Mouse (Mus musculus): ENCODE measurements at regions not wholly inside any gene's neighbourhood (a gene's known extent, or its start where the extent isn't known, plus 50 kb on each side); places are given as distances from the start of the nearest gene placed in this dataset.

DNA sequence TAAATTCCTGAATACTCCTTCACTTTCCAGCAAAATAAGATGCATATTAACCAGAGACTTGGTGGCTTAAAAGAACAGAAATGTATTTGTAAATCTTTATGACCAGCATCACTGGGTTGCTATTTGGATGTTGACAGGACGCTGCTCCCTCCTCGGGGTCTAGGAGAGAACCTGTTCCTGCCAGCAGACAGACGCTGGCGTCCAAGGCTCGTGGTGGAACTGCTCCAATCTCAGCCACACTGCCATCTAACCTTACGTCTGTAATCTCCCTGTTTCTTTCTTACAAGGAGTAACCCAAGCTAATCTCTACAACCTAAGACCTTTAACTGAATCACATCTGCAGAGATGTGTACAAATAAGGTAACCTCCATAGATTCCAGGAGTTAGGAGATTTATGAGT, 70.1 kb upstream of the Acbd6 start:
- H3K9ac ChIP-seq (replicated peaks; ENCODE audit: low read length): no peak overlapping the region
- no peak for DNase-seq (ENCODE audit: low spot score)
- TF ChIP-seq CTCF (IDR thresholded peaks at IDR 0.05; ENCODE audit: low read depth): no peak
- H3K27ac ChIP-seq: no peak overlapping the region
- H3K4me2 ChIP-seq (ENCODE audit: low read depth, low read length): no peak overlapping the region
- no peak for ATAC-seq
- peaks cover 13% of the 10 kb centered on the region; the same call in 1 of the 2 replicates for H3K4me1 ChIP-seq (ENCODE audit: insufficient read depth, low read length)
- 74% methylated on average over 6 of the region's 6 CpGs for WGBS
- H3K4me3 ChIP-seq (ENCODE audit: low read length): no peak overlapping the region
- H3K27me3 ChIP-seq (ENCODE audit: insufficient read depth, low read length): no peaks in the 10 kb centered on the region
- no peaks in the 10 kb centered on the region for H3K36me3 ChIP-seq (ENCODE audit: insufficient read depth, low read length)
- no peaks in the 10 kb centered on the region for H3K9me3 ChIP-seq (ENCODE audit: low read length)

DNA sequence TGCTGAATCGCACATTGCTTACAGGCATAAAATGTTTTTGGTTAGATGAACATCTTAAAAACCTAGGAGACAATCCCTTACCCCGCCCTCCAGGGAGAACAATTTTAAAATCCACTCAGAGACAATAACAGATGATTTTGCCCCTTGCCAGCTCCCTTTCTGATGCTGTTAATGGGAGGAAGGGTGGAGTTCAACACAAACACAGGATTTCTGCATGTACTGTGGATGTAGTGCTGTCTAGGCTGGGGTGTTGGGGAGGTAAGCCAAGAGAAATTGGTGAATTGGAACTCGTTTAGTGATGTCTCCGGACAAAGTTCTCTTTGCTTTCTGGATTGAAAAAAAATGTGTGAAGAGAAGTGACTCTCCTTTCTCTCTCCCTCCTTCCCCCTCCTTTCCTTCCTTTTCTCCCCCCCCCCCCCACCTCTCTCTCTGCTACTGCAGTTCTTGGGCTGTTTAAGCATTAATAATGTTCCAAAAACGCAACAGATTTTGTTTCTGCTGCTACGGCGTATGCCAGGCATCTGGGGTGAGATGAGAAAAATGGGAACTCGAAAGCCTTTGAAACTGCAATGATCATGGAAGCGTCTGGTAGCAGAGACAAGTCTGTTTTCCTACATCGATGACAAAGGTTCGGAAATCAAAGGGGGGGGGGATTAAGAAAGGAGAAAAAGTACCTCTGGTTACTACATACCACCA, 68.8 kb upstream of the Acbd6 start:
- peak; percentile 25 for DNase-seq (ENCODE audit: low spot score)
- H3K9ac ChIP-seq (replicated peaks; ENCODE audit: low read length): no peak overlapping the region

DNA sequence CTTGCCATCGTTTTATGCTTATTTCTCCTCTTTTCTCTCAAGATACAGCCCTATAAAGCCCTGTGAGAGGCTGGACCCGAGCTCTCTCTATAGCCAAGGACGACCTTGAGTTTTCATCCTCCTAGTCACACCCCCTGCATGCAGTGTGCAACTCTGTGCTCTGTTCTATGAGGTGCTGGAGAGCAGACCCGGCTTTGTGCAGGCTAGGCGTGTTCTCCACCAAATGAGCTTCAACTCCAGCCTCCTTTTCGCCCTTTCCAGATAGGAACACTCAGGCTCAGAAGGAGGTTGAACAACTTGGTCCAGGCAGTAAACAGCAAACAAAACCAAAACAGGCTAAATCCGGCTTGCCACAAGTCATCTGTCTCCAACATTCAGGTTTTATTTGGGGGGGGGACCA, 67.8 kb upstream of the Acbd6 start:
- 75% methylated on average over 7 of the region's 7 CpGs for WGBS
- H3K27ac ChIP-seq: peak overlapping the region; percentile 11; the same call in 1 of the 2 replicates
- no peak overlapping the region for H3K4me3 ChIP-seq (ENCODE audit: low read length)
- H3K9me3 ChIP-seq (ENCODE audit: low read length): no peaks in the 10 kb centered on the region
- H3K36me3 ChIP-seq (ENCODE audit: insufficient read depth, low read length): no peaks in the 10 kb centered on the region
- DNase-seq (ENCODE audit: low spot score) (no peak), ATAC-seq (no peak)
- TF ChIP-seq CTCF (IDR thresholded peaks at IDR 0.05; ENCODE audit: low read depth): no peak
- no peak overlapping the region for H3K9ac ChIP-seq (replicated peaks; ENCODE audit: low read length)
- no peak overlapping the region for H3K4me2 ChIP-seq (ENCODE audit: low read depth, low read length)
- no peaks in the 10 kb centered on the region for H3K27me3 ChIP-seq (ENCODE audit: insufficient read depth, low read length)
- peaks cover 13% of the 10 kb centered on the region; the same call in 1 of the 2 replicates for H3K4me1 ChIP-seq (ENCODE audit: insufficient read depth, low read length)

More for the DNA sequence above, 68.8 kb upstream of the Acbd6 start:
- H3K27me3 ChIP-seq (ENCODE audit: insufficient read depth, low read length): no peaks in the 10 kb centered on the region
- H3K27ac ChIP-seq: peak overlapping the region; percentile 27; the same call in 1 of the 2 replicates
- ATAC-seq: no peak
- no peaks in the 10 kb centered on the region for H3K9me3 ChIP-seq (ENCODE audit: low read length)
- no peak overlapping the region for H3K4me3 ChIP-seq (ENCODE audit: low read length)
- H3K4me2 ChIP-seq (ENCODE audit: low read depth, low read length): no peak overlapping the region
- H3K4me1 ChIP-seq (ENCODE audit: insufficient read depth, low read length): peaks cover 13% of the 10 kb centered on the region; the same call in 1 of the 2 replicates
- TF ChIP-seq CTCF (IDR thresholded peaks at IDR 0.05; ENCODE audit: low read depth): no peak
- WGBS: 66% methylated on average over 11 of the region's 11 CpGs
- no peaks in the 10 kb centered on the region for H3K36me3 ChIP-seq (ENCODE audit: insufficient read depth, low read length)

DNA sequence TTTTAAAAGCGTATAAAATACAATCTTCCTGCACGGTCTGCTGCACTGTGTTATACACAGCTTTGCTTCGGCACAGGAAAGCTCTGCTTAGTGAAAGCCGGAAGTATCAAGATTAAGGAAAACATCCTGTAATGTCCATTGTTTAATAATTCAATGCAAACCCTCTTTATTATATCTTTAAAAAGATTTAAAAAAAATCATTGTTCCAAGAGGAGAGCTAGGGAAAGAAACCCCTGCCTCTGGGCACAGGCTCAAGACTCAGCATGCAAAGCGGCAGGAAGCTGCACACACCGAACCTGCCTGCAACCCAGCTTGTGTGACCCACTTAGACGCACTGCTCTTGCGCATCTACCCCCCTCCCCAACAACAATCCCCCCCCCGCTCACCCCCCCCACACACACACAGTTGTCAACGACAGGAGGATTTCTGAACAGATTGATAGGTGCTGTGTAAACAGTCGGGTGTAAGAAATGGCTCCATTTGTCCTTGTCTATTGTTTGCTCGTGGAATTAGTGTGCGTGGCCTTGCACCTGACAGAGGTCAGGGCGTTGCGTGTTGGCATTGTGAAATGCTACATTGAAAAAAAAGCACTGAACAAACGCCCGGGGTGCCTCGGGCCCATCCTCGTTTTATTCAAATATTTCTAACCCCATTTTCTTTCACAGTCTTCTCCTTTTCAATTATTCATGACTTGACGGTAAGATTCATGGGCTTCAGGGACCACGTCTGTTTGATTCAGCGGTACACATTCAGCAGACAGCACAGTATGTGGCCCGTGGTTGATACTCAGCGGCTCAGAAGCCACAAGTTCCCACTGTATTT, 66.5 kb upstream of the Acbd6 start:
- Histone ChIP-seq H3K9me3 (ENCODE audit: low read length) (no peaks in the 10 kb centered on the region), H3K4me1 (ENCODE audit: insufficient read depth, low read length) (peaks cover 13% of the 10 kb centered on the region; the same call in 1 of the 2 replicates), H3K4me2 (ENCODE audit: low read depth, low read length) (peak overlapping the region; percentile 55), H3K27ac (peak overlapping the region; percentile 32; the same call in 1 of the 2 replicates), H3K27me3 (ENCODE audit: insufficient read depth, low read length) (no peaks in the 10 kb centered on the region), H3K9ac (replicated peaks; ENCODE audit: low read length) (0 out of 2 replicates have a peak overlapping the region, but pooled peaks have one; percentile 35), H3K36me3 (ENCODE audit: insufficient read depth, low read length) (no peaks in the 10 kb centered on the region), H3K4me3 (ENCODE audit: low read length) (peak overlapping the region; percentile 11; the same call in 1 of the 2 replicates)
- DNase-seq (ENCODE audit: low spot score) (peak; percentile 57), ATAC-seq (peak; percentile 73)
- TF ChIP-seq CTCF (IDR thresholded peaks at IDR 0.05; ENCODE audit: low read depth): no peak
- 7% methylated on average over 24 of the region's 24 CpGs for WGBS

DNA sequence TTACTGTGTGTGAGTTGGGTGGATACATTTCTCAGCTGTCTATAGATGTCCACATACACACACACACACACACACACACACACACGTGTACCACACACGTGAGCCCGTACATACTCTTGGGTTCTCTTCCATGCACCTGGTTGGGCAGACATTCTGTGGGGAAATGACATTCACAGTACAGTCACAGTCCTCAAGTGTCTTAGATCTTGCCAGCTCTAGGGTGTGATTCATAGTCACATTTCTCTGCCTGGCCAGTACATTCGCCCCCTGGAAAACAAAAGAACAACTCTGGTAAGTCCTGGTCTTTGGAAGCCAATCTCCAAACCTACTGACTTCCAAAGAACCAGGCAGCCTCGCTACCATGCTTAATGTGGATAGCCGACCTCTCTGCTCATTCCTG, 64.6 kb upstream of the Acbd6 start:
- H3K4me1 ChIP-seq (ENCODE audit: insufficient read depth, low read length): peaks cover 13% of the 10 kb centered on the region; the same call in 1 of the 2 replicates
- no peak overlapping the region for H3K9ac ChIP-seq (replicated peaks; ENCODE audit: low read length)
- H3K36me3 ChIP-seq (ENCODE audit: insufficient read depth, low read length): no peaks in the 10 kb centered on the region
- no peak for ATAC-seq
- H3K4me3 ChIP-seq (ENCODE audit: low read length): no peak overlapping the region
- no peak for TF ChIP-seq CTCF (IDR thresholded peaks at IDR 0.05; ENCODE audit: low read depth)
- H3K27ac ChIP-seq: no peak overlapping the region
- 88% methylated on average over 6 of the region's 6 CpGs for WGBS
- no peaks in the 10 kb centered on the region for H3K9me3 ChIP-seq (ENCODE audit: low read length)
- H3K4me2 ChIP-seq (ENCODE audit: low read depth, low read length): no peak overlapping the region
- no peaks in the 10 kb centered on the region for H3K27me3 ChIP-seq (ENCODE audit: insufficient read depth, low read length)
- DNase-seq (ENCODE audit: low spot score): no peak

DNA sequence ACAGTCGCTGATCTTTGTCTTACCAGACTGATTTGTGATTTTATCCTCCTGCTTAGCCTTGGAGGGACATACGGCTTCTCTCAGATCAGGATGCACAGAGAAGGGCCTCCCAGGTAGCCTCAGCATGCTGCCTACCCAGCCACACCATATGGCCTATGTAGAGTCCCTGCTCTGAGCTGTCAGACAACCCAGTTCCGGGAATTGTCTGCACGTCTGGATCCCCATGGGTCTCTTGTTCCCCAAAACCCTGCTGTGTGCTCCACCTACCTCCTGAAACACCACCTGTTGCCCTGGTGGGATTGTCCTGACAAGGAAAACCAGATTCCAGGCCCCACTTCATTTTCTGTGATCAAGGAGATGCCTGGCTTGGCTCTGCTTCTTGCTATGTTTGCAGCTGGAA, 64.1 kb upstream of the Acbd6 start:
- no peaks in the 10 kb centered on the region for H3K36me3 ChIP-seq (ENCODE audit: insufficient read depth, low read length)
- H3K27me3 ChIP-seq (ENCODE audit: insufficient read depth, low read length): no peaks in the 10 kb centered on the region
- no peak for TF ChIP-seq CTCF (IDR thresholded peaks at IDR 0.05; ENCODE audit: low read depth)
- DNase-seq (ENCODE audit: low spot score) (no peak), ATAC-seq (no peak)
- no peaks in the 10 kb centered on the region for H3K9me3 ChIP-seq (ENCODE audit: low read length)
- no peak overlapping the region for H3K4me2 ChIP-seq (ENCODE audit: low read depth, low read length)
- H3K4me1 ChIP-seq (ENCODE audit: insufficient read depth, low read length): peaks cover 13% of the 10 kb centered on the region; the same call in 1 of the 2 replicates
- no peak overlapping the region for H3K27ac ChIP-seq
- no peak overlapping the region for H3K9ac ChIP-seq (replicated peaks; ENCODE audit: low read length)
- no peak overlapping the region for H3K4me3 ChIP-seq (ENCODE audit: low read length)
- WGBS: 58% methylated on average over 4 of the region's 4 CpGs

Measured in hindbrain, postnatal 0 days (tissue).